In genomic region chr10:80294788-80295303, GRCm38 (mm10) we compare ENCODE assay signal across 7 mouse cellular contexts. TPM values are rescaled to one million over a fixed set of nuclear protein-coding genes. Genes with fewer than 3 reads are reported as not detected.
DNase-seq lines count a peak whose midpoint lies in the region; ATAC-seq and TF ChIP-seq lines count a peak whose summit lies in the region.

No protein-coding gene starts in this region.

- no peaks in the 10 kb centered on the region for H3K4me1 ChIP-seq in lung, embryonic 14.5 days (ENCODE audit: insufficient read depth)
- H3K4me1 ChIP-seq in lung, adult 2 months (ENCODE audit: control insufficient read depth, insufficient read depth, low read length), result peaks cover 3% of the 10 kb centered on the region; the same call in 1 of the 2 replicates
- H3K4me1 ChIP-seq in embryonic facial prominence, embryonic 15.5 days, result peaks cover 46% of the 10 kb centered on the region
- peaks cover 22% of the 10 kb centered on the region for H3K4me1 ChIP-seq in intestine, embryonic 15.5 days (replicated peaks)
- peaks cover 71% of the 10 kb centered on the region for H3K4me1 ChIP-seq in neural tube, embryonic 13.5 days (replicated peaks)

- no peak overlapping the region for H3K9ac ChIP-seq in lung, embryonic 14.5 days
- no peak overlapping the region for H3K9ac ChIP-seq in embryonic facial prominence, embryonic 15.5 days
- H3K9ac ChIP-seq in intestine, embryonic 15.5 days, result 0 out of 2 replicates have a peak overlapping the region, but pooled peaks have one; percentile 2
- peak overlapping the region; percentile 100 for H3K9ac ChIP-seq in neural tube, embryonic 13.5 days

- peak overlapping the region; percentile 53; the same call in 1 of the 2 replicates for H3K4me2 ChIP-seq in lung, embryonic 14.5 days
- H3K4me2 ChIP-seq in embryonic facial prominence, embryonic 15.5 days (replicated peaks), result no peak overlapping the region
- no peak overlapping the region for H3K4me2 ChIP-seq in intestine, embryonic 15.5 days (replicated peaks)
- peak overlapping the region; percentile 99 for H3K4me2 ChIP-seq in neural tube, embryonic 13.5 days

- no peaks in the 10 kb centered on the region for H3K9me3 ChIP-seq in lung, embryonic 14.5 days (ENCODE audit: low read depth, low read length)
- H3K9me3 ChIP-seq in embryonic facial prominence, embryonic 15.5 days (replicated peaks), result no peaks in the 10 kb centered on the region
- H3K9me3 ChIP-seq in intestine, embryonic 15.5 days, result no peaks in the 10 kb centered on the region
- H3K9me3 ChIP-seq in neural tube, embryonic 13.5 days, result no peaks in the 10 kb centered on the region

- no peak overlapping the region for H3K27ac ChIP-seq in lung, embryonic 14.5 days (ENCODE audit: low read depth)
- peak overlapping the region; percentile 71 for H3K27ac ChIP-seq in embryonic facial prominence, embryonic 15.5 days (replicated peaks)
- no peak overlapping the region for H3K27ac ChIP-seq in intestine, embryonic 15.5 days
- H3K27ac ChIP-seq in neural tube, embryonic 13.5 days (replicated peaks), result peak overlapping the region; percentile 97

- no peak for ATAC-seq in lung, embryonic 14.5 days (ENCODE audit: insufficient read depth)
- no peak for ATAC-seq in embryonic facial prominence, embryonic 15.5 days (ENCODE audit: insufficient number of reproducible peaks, low FRiP score, low TSS enrichment, low read depth)
- ATAC-seq in intestine, embryonic 15.5 days, result no peak
- ATAC-seq in neural tube, embryonic 13.5 days (ENCODE audit: low read depth), result no peak

- H3K27me3 ChIP-seq in lung, embryonic 14.5 days (ENCODE audit: insufficient read depth, low read length), result peaks cover 32% of the 10 kb centered on the region
- H3K27me3 ChIP-seq in embryonic facial prominence, embryonic 15.5 days, result peaks cover 32% of the 10 kb centered on the region
- H3K27me3 ChIP-seq in intestine, embryonic 15.5 days (replicated peaks), result peaks cover 27% of the 10 kb centered on the region
- no peaks in the 10 kb centered on the region for H3K27me3 ChIP-seq in neural tube, embryonic 13.5 days

- WGBS in lung, embryonic 14.5 days, result 46% methylated on average over 7 of the region's 7 CpGs
- WGBS in lung, adult 2 months, result 50% methylated on average over 7 of the region's 7 CpGs
- 44% methylated on average over 7 of the region's 7 CpGs for WGBS in embryonic facial prominence, embryonic 15.5 days
- 38% methylated on average over 7 of the region's 7 CpGs for WGBS in intestine, embryonic 15.5 days
- WGBS in neural tube, embryonic 13.5 days, result 41% methylated on average over 7 of the region's 7 CpGs

- TF ChIP-seq POLR2A in lung, adult 2 months (IDR thresholded peaks at IDR 0.05; ENCODE audit: borderline replicate concordance, extremely low read depth, low read depth, low read length), result no peak

- no peak overlapping the region; the same call in 1 of the 2 replicates for H3K4me3 ChIP-seq in lung, embryonic 14.5 days (ENCODE audit: low read depth, low read length)
- H3K4me3 ChIP-seq in lung, adult 2 months (replicated peaks; ENCODE audit: extremely low read depth, low read depth, low read length), result no peak overlapping the region
- no peak overlapping the region for H3K4me3 ChIP-seq in embryonic facial prominence, embryonic 15.5 days (replicated peaks)
- no peak overlapping the region for H3K4me3 ChIP-seq in intestine, embryonic 15.5 days (replicated peaks)
- no peak overlapping the region for H3K4me3 ChIP-seq in neural tube, embryonic 13.5 days

- no peak for DNase-seq in lung, embryonic 14.5 days
- DNase-seq in lung, adult 2 months, result no peak
- no peak for DNase-seq in lung, postnatal 4 days
- no peak for DNase-seq in adrenal gland, adult 2 months

- no peak for TF ChIP-seq CTCF in lung, embryonic 14.5 days (IDR thresholded peaks at IDR 0.05; ENCODE audit: low read depth)
- TF ChIP-seq CTCF in lung, adult 2 months (IDR thresholded peaks at IDR 0.05; ENCODE audit: insufficient read depth, low read length), result no peak

- peaks cover 25% of the 10 kb centered on the region for H3K36me3 ChIP-seq in lung, embryonic 14.5 days (ENCODE audit: insufficient read depth)
- H3K36me3 ChIP-seq in embryonic facial prominence, embryonic 15.5 days, result peaks cover 17% of the 10 kb centered on the region
- peaks cover 12% of the 10 kb centered on the region for H3K36me3 ChIP-seq in intestine, embryonic 15.5 days
- peaks cover 21% of the 10 kb centered on the region for H3K36me3 ChIP-seq in neural tube, embryonic 13.5 days

RNA-seq across cellular contexts. Expression of gene Apc2, which starts 0.9 kb away (rescaled TPM):
- 0.62 and 0.96 TPM in 2 replicates for polyA plus RNA-seq in lung, embryonic 14.5 days (2014; fragmentation: Nextera tagmentation; extraction: Ambion mirVana)
- 3.8 and 4.1 TPM in 2 replicates for polyA plus RNA-seq in lung, adult 2 months (2012; rRNA removed)
- 3.4 and 5.4 TPM in 2 replicates for polyA plus RNA-seq in embryonic facial prominence, embryonic 15.5 days (2015; fragmentation: Nextera tagmentation; extraction: Ambion mirVana)
- polyA plus RNA-seq in intestine, embryonic 15.5 days (2015; fragmentation: Nextera tagmentation; extraction: Ambion mirVana), result 4.9 and 6.5 TPM in 2 replicates
- polyA plus RNA-seq in neural tube, embryonic 13.5 days (2015; fragmentation: Nextera tagmentation; extraction: Ambion mirVana), result 153 and 156 TPM in 2 replicates
- 1 to 10 TPM in 1 of 2 experiments, under 1 TPM in 1; 0.72 to 3.0 TPM for total RNA-seq in adrenal gland, adult 2 months (2021)
- polyA plus RNA-seq in adrenal gland, adult 2 months (2012; rRNA removed), result 2.5 and 4.0 TPM in 2 replicates

RNA-seq across cellular contexts. Expression of gene Rps15, which starts 2.6 kb away (rescaled TPM):
- 1,192 and 1,202 TPM in 2 replicates for polyA plus RNA-seq in lung, embryonic 14.5 days (2014; fragmentation: Nextera tagmentation; extraction: Ambion mirVana)
- polyA plus RNA-seq in lung, adult 2 months (2012; rRNA removed), result 1,318 and 1,397 TPM in 2 replicates
- 969 and 997 TPM in 2 replicates for polyA plus RNA-seq in embryonic facial prominence, embryonic 15.5 days (2015; fragmentation: Nextera tagmentation; extraction: Ambion mirVana)
- 974 and 1,020 TPM in 2 replicates for polyA plus RNA-seq in intestine, embryonic 15.5 days (2015; fragmentation: Nextera tagmentation; extraction: Ambion mirVana)
- 573 and 601 TPM in 2 replicates for polyA plus RNA-seq in neural tube, embryonic 13.5 days (2015; fragmentation: Nextera tagmentation; extraction: Ambion mirVana)
- 1,000 to 10,000 TPM; 1,320 to 1,332 TPM for total RNA-seq in adrenal gland, adult 2 months (2021)
- 1,020 and 1,031 TPM in 2 replicates for polyA plus RNA-seq in adrenal gland, adult 2 months (2012; rRNA removed)

RNA-seq across cellular contexts. Expression of gene 2310011J03Rik, which starts 25.5 kb away (rescaled TPM):
- polyA plus RNA-seq in lung, embryonic 14.5 days (2014; fragmentation: Nextera tagmentation; extraction: Ambion mirVana), result 41.7 and 41.8 TPM in 2 replicates
- polyA plus RNA-seq in lung, adult 2 months (2012; rRNA removed), result 58.4 and 62.4 TPM in 2 replicates
- 50.8 and 52.7 TPM in 2 replicates for polyA plus RNA-seq in embryonic facial prominence, embryonic 15.5 days (2015; fragmentation: Nextera tagmentation; extraction: Ambion mirVana)
- 51.4 and 51.5 TPM in 2 replicates for polyA plus RNA-seq in intestine, embryonic 15.5 days (2015; fragmentation: Nextera tagmentation; extraction: Ambion mirVana)
- 27.9 and 30.7 TPM in 2 replicates for polyA plus RNA-seq in neural tube, embryonic 13.5 days (2015; fragmentation: Nextera tagmentation; extraction: Ambion mirVana)
- 10 to 100 TPM; 21.6 to 32.5 TPM for total RNA-seq in adrenal gland, adult 2 months (2021)
- 57.0 and 61.7 TPM in 2 replicates for polyA plus RNA-seq in adrenal gland, adult 2 months (2012; rRNA removed)

RNA-seq across cellular contexts. Expression of gene Dazap1, which starts 33.6 kb away (rescaled TPM):
- polyA plus RNA-seq in lung, embryonic 14.5 days (2014; fragmentation: Nextera tagmentation; extraction: Ambion mirVana), result 44.9 and 49.3 TPM in 2 replicates
- polyA plus RNA-seq in lung, adult 2 months (2012; rRNA removed), result 65.9 and 68.5 TPM in 2 replicates
- polyA plus RNA-seq in embryonic facial prominence, embryonic 15.5 days (2015; fragmentation: Nextera tagmentation; extraction: Ambion mirVana), result 61.2 and 64.6 TPM in 2 replicates
- 53.1 and 57.0 TPM in 2 replicates for polyA plus RNA-seq in intestine, embryonic 15.5 days (2015; fragmentation: Nextera tagmentation; extraction: Ambion mirVana)
- polyA plus RNA-seq in neural tube, embryonic 13.5 days (2015; fragmentation: Nextera tagmentation; extraction: Ambion mirVana), result 59.8 and 66.5 TPM in 2 replicates
- 100 to 1,000 TPM in 1 of 2 experiments, 10 to 100 TPM in 1; 72.1 to 101 TPM for total RNA-seq in adrenal gland, adult 2 months (2021)
- 102 and 119 TPM in 2 replicates for polyA plus RNA-seq in adrenal gland, adult 2 months (2012; rRNA removed)

RNA-seq across cellular contexts. Expression of gene Gamt, which starts 34.0 kb away (rescaled TPM):
- polyA plus RNA-seq in lung, embryonic 14.5 days (2014; fragmentation: Nextera tagmentation; extraction: Ambion mirVana), result 26.8 and 29.4 TPM in 2 replicates
- 26.4 and 29.7 TPM in 2 replicates for polyA plus RNA-seq in lung, adult 2 months (2012; rRNA removed)
- polyA plus RNA-seq in embryonic facial prominence, embryonic 15.5 days (2015; fragmentation: Nextera tagmentation; extraction: Ambion mirVana), result 72.3 and 88.0 TPM in 2 replicates
- 71.0 and 112 TPM in 2 replicates for polyA plus RNA-seq in intestine, embryonic 15.5 days (2015; fragmentation: Nextera tagmentation; extraction: Ambion mirVana)
- 31.2 and 33.0 TPM in 2 replicates for polyA plus RNA-seq in neural tube, embryonic 13.5 days (2015; fragmentation: Nextera tagmentation; extraction: Ambion mirVana)
- total RNA-seq in adrenal gland, adult 2 months (2021), result 100 to 1,000 TPM; 246 to 281 TPM
- polyA plus RNA-seq in adrenal gland, adult 2 months (2012; rRNA removed), result 820 and 833 TPM in 2 replicates

Comparison
In these comparisons a context has a peak if more than half of its experiments do, and no peak if none do; other contexts are left out.
1. H3K27ac ChIP-seq: peak in embryonic facial prominence, embryonic 15.5 days (single experiment) and neural tube, embryonic 13.5 days (single experiment); none in lung, embryonic 14.5 days (single experiment) and intestine, embryonic 15.5 days (single experiment).
2. H3K4me2 ChIP-seq: peak in lung, embryonic 14.5 days (single experiment) and neural tube, embryonic 13.5 days (single experiment); none in embryonic facial prominence, embryonic 15.5 days (single experiment) and intestine, embryonic 15.5 days (single experiment).
3. H3K9ac ChIP-seq: peak in intestine, embryonic 15.5 days (single experiment) and neural tube, embryonic 13.5 days (single experiment); none in lung, embryonic 14.5 days (single experiment) and embryonic facial prominence, embryonic 15.5 days (single experiment).
4. RNA of gene Apc2, which starts 0.9 kb away (polyA plus RNA-seq): 153 to 156 TPM in neural tube, embryonic 13.5 days; 4.9 to 6.5 TPM in intestine, embryonic 15.5 days, 3.4 to 5.4 TPM in embryonic facial prominence, embryonic 15.5 days, 3.8 to 4.1 TPM in lung, adult 2 months, 2.5 to 4.0 TPM in adrenal gland, adult 2 months and 0.62 to 0.96 TPM in lung, embryonic 14.5 days; every median in the first group is over 10 times any median in the second.